Mouse (Mus musculus): ENCODE measurements around the gene Diexf.

GRCm38 (mm10) chr1:193129786-193130455, at the start of gene Diexf:
- TF ChIP-seq CTCF (IDR thresholded peaks at IDR 0.05; ENCODE audit: borderline replicate concordance, control insufficient read depth, extremely low read depth, insufficient read depth, low read length, poor library complexity) (peak; percentile 96), POLR2A (IDR thresholded peaks at IDR 0.05; ENCODE audit: control insufficient read depth, extremely low read depth, insufficient read depth, low read length, poor library complexity) (peak; percentile 64; the same call in 1 of the 2 replicates)
